Mouse (Mus musculus): ENCODE measurements around the gene Evx1.

The Evx1 gene

DNA sequence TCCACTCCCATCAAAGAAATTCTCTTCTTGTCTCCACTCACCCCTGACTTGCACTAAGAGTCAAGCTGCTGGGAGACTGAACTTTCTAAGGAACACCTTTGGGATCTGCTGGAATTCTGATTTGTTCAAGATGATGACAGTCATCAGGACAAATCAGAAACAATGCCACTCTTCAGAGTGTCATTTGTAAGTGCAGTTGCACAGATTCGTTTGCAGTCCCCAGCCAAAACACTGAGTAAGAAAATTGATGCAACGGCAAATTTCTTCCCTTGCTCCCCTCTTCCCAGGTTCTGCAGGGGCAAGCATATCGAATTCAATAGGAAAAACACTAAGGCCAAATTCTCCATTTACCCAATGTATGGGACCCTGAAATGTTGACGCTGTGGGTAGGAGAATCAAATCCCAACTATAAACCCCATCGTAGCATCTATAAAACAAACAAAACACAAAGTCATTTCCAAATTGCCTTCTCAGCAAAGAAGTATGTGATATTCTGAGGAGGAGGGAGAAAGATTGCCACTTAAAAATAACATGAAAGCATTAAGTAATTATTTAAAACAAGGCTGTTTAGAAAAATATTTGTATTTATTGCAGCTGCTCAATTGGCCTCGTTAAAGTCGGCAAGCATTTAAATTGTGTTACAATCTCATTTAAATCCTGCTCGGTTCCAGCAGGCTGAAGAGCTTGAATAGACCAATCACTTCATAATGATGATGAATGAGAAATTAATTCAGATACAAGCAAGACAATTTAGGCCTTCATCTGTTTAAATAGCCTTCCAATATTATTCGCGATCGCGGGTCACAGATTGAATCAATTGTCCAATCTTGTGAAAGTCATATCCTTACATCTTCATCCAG, 7.9 kb downstream of the Evx1 start:
- peak in 1 of 2 experiments; percentile 37 for DNase-seq (ENCODE audit: inconsistent age in 2 of 2, low spot score in 1 of 2)

DNA sequence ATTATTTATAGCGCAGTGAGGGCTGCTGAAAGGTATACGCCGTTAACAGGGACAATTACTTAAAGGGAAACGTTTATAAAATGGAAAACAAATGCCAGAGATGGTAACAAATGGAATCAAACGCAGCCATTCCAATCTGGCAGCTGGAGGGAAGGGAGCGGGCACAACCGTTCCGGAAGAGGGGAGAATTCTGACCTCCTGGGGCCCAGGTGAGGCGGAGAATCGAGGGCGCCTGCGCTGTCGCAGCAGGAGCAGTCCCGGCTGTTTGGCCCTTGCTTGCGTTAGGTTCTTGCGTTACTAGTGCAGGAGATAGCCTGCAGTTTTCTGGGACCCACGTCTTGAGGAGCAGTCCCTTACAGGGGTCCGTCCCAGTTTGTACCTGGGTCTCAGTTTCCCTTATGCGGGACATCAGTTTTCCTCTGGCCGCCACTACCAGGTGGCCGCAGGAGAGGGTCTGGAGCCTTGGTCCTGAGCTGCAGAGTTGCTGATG, 8.6 kb downstream of the Evx1 start:
- no peak for DNase-seq (ENCODE audit: inconsistent age in 2 of 2, low spot score in 1 of 2)

GRCm38 (mm10) chr6:52322721-52323215, 9.5 kb downstream of the Evx1 start:
- no peak for DNase-seq (ENCODE audit: inconsistent age in 2 of 2, low spot score in 1 of 2)

- DNase-seq (ENCODE audit: inconsistent age in 2 of 2, low spot score in 1 of 2) = no peak
Measured at GRCm38 (mm10) chr6:52323292-52323691, 10.0 kb downstream of the Evx1 start.

GRCm38 (mm10) chr6:52324061-52324460, 10.8 kb downstream of the Evx1 start:
- no peak for DNase-seq (ENCODE audit: inconsistent age in 2 of 2, low spot score in 1 of 2)

DNA sequence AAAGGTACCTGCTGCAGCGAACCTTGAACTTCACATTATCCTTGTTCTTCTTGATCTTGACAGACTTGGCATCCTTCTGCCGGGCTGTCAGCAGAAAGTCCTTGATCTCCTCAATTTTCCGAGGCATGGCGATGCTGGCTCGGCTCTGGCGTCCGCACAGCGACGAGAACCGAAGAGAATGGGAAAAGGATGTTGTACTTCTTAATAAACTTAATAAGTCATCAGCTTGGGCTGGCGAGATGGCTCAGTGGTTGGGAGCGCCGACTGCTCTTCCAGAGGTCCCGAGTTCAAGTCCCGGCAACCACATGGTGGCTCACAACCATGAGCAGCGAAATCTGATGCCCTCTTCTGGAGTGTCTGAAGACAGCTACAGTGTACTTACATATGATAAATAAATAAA, 33.5 kb downstream of the Evx1 start:
- peak; percentile 23 to 64 for DNase-seq (ENCODE audit: inconsistent age in 2 of 2, low spot score in 1 of 2)

- no peak for DNase-seq (ENCODE audit: inconsistent age in 2 of 2, low spot score in 1 of 2)
Measured at GRCm38 (mm10) chr6:52366021-52366420, 52.7 kb downstream of the Evx1 start.

DNA sequence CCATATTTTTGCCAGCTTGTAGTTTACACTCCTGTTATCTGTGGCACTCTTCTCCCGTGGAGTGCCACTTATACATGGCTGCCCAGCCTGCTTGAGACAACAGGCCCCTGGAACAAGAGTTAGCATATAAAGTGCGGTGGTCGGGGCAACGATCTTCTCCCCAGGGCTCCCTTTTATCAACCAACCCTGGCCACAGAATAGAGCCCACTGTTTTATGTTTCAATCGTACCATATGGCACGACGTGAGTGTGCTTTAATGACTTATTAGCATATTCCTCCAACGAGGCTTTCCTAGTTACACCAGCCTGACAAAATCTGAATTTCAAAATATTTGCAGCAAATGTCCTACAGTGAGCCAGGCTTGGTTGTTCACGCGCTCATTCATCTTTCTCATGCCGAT, 53.2 kb downstream of the Evx1 start:
- no peak for DNase-seq (ENCODE audit: inconsistent age in 2 of 2, low spot score in 1 of 2)

DNA sequence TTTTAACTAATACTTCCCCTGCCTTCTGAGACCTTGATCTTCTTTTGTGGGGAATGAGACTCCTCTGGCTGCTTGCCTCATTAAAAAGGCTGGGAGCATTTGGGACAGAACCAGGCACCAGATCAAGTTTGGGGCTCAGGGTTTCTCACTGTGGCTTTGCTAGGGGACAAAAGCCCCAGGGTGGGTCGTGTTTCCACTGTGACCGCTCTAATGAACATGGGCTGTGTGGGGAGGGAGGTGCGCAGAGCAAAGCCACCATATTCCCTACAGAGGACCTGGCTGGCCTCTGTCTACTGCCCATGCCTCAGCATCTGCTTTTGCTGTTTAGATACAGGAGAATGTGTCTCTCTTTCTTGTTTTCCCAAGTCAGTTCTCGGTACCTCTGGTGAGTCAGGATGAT, 53.8 kb downstream of the Evx1 start:
- DNase-seq (ENCODE audit: inconsistent age in 2 of 2, low spot score in 1 of 2) = no peak
